Mouse (Mus musculus): ENCODE data around the gene Med15. TPM values are rescaled to one million over a fixed set of nuclear protein-coding genes. Genes with fewer than 3 reads are reported as not detected.
A peak's percentile ranks its signal among the peaks of the same experiment; 100 is the strongest.

The Med15 gene
- 101 and 194 TPM in 2 replicates for polyA plus RNA-seq (2012; rRNA removed)

DNA sequence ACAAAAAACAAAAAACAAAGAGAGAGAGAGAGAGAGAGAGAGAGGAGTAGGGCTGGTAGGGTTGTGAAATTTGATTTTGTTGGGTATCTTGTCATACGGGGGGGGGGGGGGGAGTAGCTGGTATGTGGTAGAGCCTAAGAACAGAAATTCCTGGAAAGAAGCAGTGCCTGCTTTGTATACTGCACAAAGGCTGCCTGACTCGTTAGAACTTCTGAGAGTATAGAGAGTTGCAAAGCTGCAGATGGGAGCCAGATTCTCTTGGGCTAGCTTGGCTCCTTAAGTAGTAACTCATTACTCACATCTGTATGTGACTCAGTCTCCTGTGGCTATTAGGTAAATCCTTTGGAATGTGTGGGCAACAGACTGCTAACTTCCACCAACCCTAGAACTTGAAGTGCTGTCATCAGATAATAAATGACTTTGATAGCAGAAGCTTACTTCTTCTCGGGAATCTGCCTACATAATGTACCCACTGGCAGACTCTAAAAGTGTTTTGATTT lies at the start of gene Med15:
Gene Med15, minus strand, starts transcription at position 51 of the 500 bp plus-strand sequence.
- no peak within 1 kb of the TSS for H3K27ac ChIP-seq (ENCODE audit: insufficient read depth, low read depth, low read length)
- no peak within 1 kb of the TSS for H3K4me3 ChIP-seq (ENCODE audit: low read depth, low read length)
- WGBS = 41% methylated on average over 3 of the region's 3 CpGs
- H3K27me3 ChIP-seq (ENCODE audit: control insufficient read depth, insufficient read depth, low read length) = peaks cover 8% of the 10 kb centered on the region
- no peak for TF ChIP-seq POLR2A (IDR thresholded peaks at IDR 0.05; ENCODE audit: low read depth, low read length)
- no peak for TF ChIP-seq CTCF (IDR thresholded peaks at IDR 0.05; ENCODE audit: extremely low read depth, insufficient read length, insufficient replicate concordance, low read depth, low read length)
- no peaks in the 10 kb centered on the region for H3K36me3 ChIP-seq (ENCODE audit: control insufficient read depth, insufficient read depth, low read length)
- no peaks in the 10 kb centered on the region for H3K4me1 ChIP-seq (ENCODE audit: control insufficient read depth, insufficient read depth, insufficient read length, low read length)

DNA sequence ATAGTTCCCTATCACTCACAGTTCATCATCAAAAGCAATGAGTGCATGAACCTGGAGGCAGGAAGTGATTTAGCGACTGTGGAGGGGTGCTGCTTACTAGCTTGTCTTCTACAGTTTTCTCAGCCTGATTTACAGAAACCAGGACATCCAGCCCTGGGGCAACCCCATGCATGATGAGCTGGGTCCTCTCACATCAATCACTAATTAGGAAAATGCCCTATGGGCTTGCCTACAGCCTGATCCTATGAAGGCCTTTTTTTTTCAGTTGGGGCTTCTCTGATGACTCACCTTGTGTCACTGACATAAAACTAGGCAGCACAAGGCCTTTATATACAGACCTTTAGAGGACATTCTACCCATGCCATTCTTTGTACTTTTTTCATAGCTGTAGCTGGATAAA lies 47.0 kb upstream of the Med15 start:
- no peaks in the 10 kb centered on the region for H3K27me3 ChIP-seq (ENCODE audit: control insufficient read depth, insufficient read depth, low read length)
- no peak overlapping the region for H3K27ac ChIP-seq (ENCODE audit: insufficient read depth, low read depth, low read length)
- H3K4me1 ChIP-seq (ENCODE audit: control insufficient read depth, insufficient read depth, insufficient read length, low read length) = no peaks in the 10 kb centered on the region
- no peak for TF ChIP-seq POLR2A (IDR thresholded peaks at IDR 0.05; ENCODE audit: low read depth, low read length)
- no peak overlapping the region for H3K4me3 ChIP-seq (ENCODE audit: low read depth, low read length)
- WGBS = 93% methylated on average over 1 of the region's 1 CpGs
- H3K36me3 ChIP-seq (ENCODE audit: control insufficient read depth, insufficient read depth, low read length) = peaks cover 42% of the 10 kb centered on the region

DNA sequence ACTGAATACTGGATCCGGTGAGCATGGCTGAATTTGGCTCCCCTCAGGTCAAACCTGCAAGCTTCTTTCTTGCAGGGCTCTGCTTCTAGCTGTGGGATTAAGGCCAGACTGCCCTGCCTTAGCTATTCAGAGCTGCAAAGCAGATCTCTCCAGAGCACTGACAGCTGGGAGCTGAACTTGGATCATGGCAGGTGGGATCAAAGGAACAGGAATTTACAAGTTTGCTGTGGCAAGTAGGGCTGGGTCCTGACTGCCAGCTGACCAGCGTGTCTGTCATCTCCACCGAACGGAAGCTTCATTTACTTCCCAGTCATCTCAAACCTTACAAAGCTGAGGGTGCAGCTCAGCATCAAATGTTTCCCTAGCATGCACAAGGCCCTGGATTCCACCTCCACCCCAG lies 45.5 kb upstream of the Med15 start:
- H3K27me3 ChIP-seq (ENCODE audit: control insufficient read depth, insufficient read depth, low read length) = no peaks in the 10 kb centered on the region
- 88% methylated on average over 4 of the region's 4 CpGs for WGBS
- H3K4me1 ChIP-seq (ENCODE audit: control insufficient read depth, insufficient read depth, insufficient read length, low read length) = no peaks in the 10 kb centered on the region
- no peak overlapping the region for H3K4me3 ChIP-seq (ENCODE audit: low read depth, low read length)
- no peak overlapping the region for H3K27ac ChIP-seq (ENCODE audit: insufficient read depth, low read depth, low read length)
- H3K36me3 ChIP-seq (ENCODE audit: control insufficient read depth, insufficient read depth, low read length) = peaks cover 34% of the 10 kb centered on the region
- TF ChIP-seq CTCF (IDR thresholded peaks at IDR 0.05; ENCODE audit: extremely low read depth, insufficient read length, insufficient replicate concordance, low read depth, low read length) = no peak
- no peak for TF ChIP-seq POLR2A (IDR thresholded peaks at IDR 0.05; ENCODE audit: low read depth, low read length)

DNA sequence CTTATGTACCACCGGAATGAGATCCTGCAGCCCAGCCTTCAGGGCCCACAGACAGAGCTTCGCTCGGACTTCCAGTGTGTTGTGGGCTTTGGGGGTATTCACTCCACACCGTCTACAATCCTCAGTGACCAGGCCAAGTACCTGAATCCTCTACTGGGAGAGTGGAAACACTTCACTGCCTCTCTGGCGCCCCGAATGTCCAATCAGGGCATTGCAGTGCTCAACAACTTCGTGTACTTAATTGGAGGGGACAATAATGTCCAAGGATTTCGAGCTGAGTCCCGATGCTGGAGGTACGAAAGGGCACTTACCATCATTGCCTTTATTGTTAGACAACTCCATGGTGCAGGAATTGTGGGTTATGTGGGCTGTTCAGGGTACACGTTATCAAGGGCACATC lies 44.1 kb upstream of the Med15 start:
- Histone ChIP-seq H3K36me3 (ENCODE audit: control insufficient read depth, insufficient read depth, low read length) (peaks cover 35% of the 10 kb centered on the region), H3K4me3 (ENCODE audit: low read depth, low read length) (no peak overlapping the region), H3K4me1 (ENCODE audit: control insufficient read depth, insufficient read depth, insufficient read length, low read length) (no peaks in the 10 kb centered on the region), H3K27me3 (ENCODE audit: control insufficient read depth, insufficient read depth, low read length) (no peaks in the 10 kb centered on the region), H3K27ac (ENCODE audit: insufficient read depth, low read depth, low read length) (no peak overlapping the region)
- WGBS = 63% methylated on average over 11 of the region's 11 CpGs
- TF ChIP-seq POLR2A (IDR thresholded peaks at IDR 0.05; ENCODE audit: low read depth, low read length) (no peak), CTCF (IDR thresholded peaks at IDR 0.05; ENCODE audit: extremely low read depth, insufficient read length, insufficient replicate concordance, low read depth, low read length) (peak; percentile 64; the same call in 1 of the 2 replicates)

DNA sequence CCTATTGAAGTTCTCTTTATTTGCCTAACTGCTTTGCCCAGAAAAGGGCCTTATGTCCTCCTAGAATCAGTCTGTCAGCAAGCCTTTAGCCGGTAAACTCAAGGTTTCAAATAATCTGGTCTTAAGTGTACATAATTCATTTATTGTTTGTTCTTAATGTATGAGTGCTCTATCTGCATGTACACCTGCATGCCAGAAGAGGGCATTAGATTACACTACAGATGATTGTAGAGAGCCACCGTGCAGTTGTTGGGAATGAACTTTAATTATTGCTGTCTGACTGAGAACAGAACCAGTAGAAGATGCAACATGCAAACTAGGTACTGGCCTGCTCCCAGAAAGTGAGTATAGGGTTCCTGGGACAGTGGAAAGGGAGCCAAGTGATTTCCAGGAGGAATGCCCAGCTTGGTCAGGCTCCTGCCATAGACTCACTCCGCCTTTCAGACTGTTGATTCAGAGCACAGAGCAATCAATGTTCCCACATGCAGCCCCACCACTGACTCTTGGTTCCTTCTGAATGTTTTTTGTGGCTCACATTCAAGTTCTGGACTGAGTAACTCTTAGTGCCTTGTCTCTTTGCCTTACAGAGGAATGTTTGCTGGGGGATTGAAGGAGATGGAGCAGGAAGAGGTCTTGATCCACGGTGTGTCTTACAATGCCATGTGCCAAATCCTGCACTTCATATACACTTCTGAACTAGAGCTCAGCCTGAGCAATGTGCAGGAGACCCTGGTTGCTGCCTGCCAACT lies 38.6 kb upstream of the Med15 start:
- TF ChIP-seq POLR2A (IDR thresholded peaks at IDR 0.05; ENCODE audit: low read depth, low read length) = no peak
- no peak for TF ChIP-seq CTCF (IDR thresholded peaks at IDR 0.05; ENCODE audit: extremely low read depth, insufficient read length, insufficient replicate concordance, low read depth, low read length)
- Histone ChIP-seq H3K4me1 (ENCODE audit: control insufficient read depth, insufficient read depth, insufficient read length, low read length) (no peaks in the 10 kb centered on the region), H3K27me3 (ENCODE audit: control insufficient read depth, insufficient read depth, low read length) (no peaks in the 10 kb centered on the region), H3K36me3 (ENCODE audit: control insufficient read depth, insufficient read depth, low read length) (peaks cover 26% of the 10 kb centered on the region), H3K4me3 (ENCODE audit: low read depth, low read length) (no peak overlapping the region), H3K27ac (ENCODE audit: insufficient read depth, low read depth, low read length) (no peak overlapping the region)
- 66% methylated on average over 4 of the region's 4 CpGs for WGBS

DNA sequence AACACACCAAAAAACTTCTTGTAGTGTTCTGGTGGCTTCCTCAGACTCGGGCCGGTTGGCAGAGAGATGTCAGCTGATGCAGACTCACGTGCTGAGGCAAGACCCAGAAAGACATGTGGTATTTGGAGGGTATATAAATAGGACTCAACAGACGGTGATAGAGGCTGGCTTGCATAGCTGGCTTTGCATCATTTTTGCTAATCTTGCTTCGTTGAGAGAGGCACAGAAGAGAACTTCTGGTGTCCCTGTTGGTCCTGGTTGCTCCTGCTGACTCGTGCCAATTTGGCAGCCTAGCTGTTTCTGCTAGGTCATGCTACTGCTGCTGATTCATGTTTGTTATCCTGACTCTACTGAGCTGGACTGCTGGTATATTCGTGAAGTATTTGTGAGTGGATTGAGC lies 36.1 kb upstream of the Med15 start:
- no peaks in the 10 kb centered on the region for H3K27me3 ChIP-seq (ENCODE audit: control insufficient read depth, insufficient read depth, low read length)
- WGBS = 83% methylated on average over 7 of the region's 7 CpGs
- no peak overlapping the region for H3K27ac ChIP-seq (ENCODE audit: insufficient read depth, low read depth, low read length)
- TF ChIP-seq CTCF (IDR thresholded peaks at IDR 0.05; ENCODE audit: extremely low read depth, insufficient read length, insufficient replicate concordance, low read depth, low read length) (no peak), POLR2A (IDR thresholded peaks at IDR 0.05; ENCODE audit: low read depth, low read length) (no peak)
- peaks cover 4% of the 10 kb centered on the region for H3K4me1 ChIP-seq (ENCODE audit: control insufficient read depth, insufficient read depth, insufficient read length, low read length)
- no peak overlapping the region for H3K4me3 ChIP-seq (ENCODE audit: low read depth, low read length)
- peaks cover 19% of the 10 kb centered on the region for H3K36me3 ChIP-seq (ENCODE audit: control insufficient read depth, insufficient read depth, low read length)

DNA sequence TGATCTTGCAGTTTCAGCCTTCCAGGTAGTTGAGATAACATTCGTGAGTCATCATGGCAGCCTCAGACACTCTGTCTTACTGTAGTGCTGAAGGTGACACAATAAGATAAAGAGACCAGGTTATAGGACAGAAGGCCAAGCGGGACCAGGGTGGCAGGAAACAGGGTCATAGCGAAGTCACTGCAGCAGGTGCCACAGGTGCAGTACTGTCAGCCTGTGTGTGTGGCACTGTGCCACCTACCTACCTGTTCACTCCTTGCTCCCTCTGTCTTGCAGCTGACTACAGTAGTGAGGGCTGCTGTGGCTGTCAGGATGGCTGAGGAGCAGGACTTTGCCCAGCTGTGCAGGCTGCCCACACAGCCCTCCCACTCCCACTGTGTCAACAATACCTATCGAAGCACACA lies 31.4 kb upstream of the Med15 start:
- H3K27me3 ChIP-seq (ENCODE audit: control insufficient read depth, insufficient read depth, low read length) = no peaks in the 10 kb centered on the region
- H3K4me3 ChIP-seq (ENCODE audit: low read depth, low read length) = peak overlapping the region; percentile 3; the same call in 1 of the 2 replicates
- 30% methylated on average over 4 of the region's 4 CpGs for WGBS
- TF ChIP-seq CTCF (IDR thresholded peaks at IDR 0.05; ENCODE audit: extremely low read depth, insufficient read length, insufficient replicate concordance, low read depth, low read length) = no peak
- TF ChIP-seq POLR2A (IDR thresholded peaks at IDR 0.05; ENCODE audit: low read depth, low read length) = no peak
- H3K4me1 ChIP-seq (ENCODE audit: control insufficient read depth, insufficient read depth, insufficient read length, low read length) = peaks cover 14% of the 10 kb centered on the region
- peak overlapping the region; percentile 32; the same call in 1 of the 2 replicates for H3K27ac ChIP-seq (ENCODE audit: insufficient read depth, low read depth, low read length)
- peaks cover 9% of the 10 kb centered on the region for H3K36me3 ChIP-seq (ENCODE audit: control insufficient read depth, insufficient read depth, low read length)
